Mouse (Mus musculus) lung, adult 2 months (tissue): ENCODE results near the gene Dusp6. TPM values are rescaled to one million over a fixed set of nuclear protein-coding genes. Genes with fewer than 3 reads are reported as not detected.

Experiments
- DNase-seq: peaks from one replicate; pipeline ENCODE4 v3.0.0; 2022
- H3K4me1 ChIP-seq: fragments of 200-500 bp; 2 replicates; pipeline ENCODE4 v1.6.1; 2011; ENCODE audit warnings: low read length; ENCODE audit not compliant: control insufficient read depth, insufficient read depth
- H3K4me3 ChIP-seq: fragments of 200-500 bp; replicated peaks from 2 replicates; pipeline ENCODE3; 2011; ENCODE audit warnings: low read depth, mild to moderate bottlenecking, control low read depth, low read length; ENCODE audit errors: extremely low read depth
- CTCF ChIP-seq: fragments of 200-500 bp; IDR thresholded peaks from 2 replicates; pipeline ENCODE4 v1.5.1; 2011; ENCODE audit warnings: mild to moderate bottlenecking, low read length, control low read depth; ENCODE audit not compliant: insufficient read depth
- POLR2A ChIP-seq: fragments of 200-500 bp; IDR thresholded peaks from 2 replicates; pipeline ENCODE4 v1.6.1; 2011; ENCODE audit warnings: low read depth, mild to moderate bottlenecking, control low read depth, low read length, borderline replicate concordance; ENCODE audit errors: extremely low read depth
- WGBS: fragments of 180-500 bp; shearing (Covaris S2); methylation state at CpG from one replicate; pipeline ENCODE4 v1.1.7; 2018; 5-methylcytosine and 5-hydroxymethylcytosine counted together
- polyA plus RNA-seq: library from polyadenylated mRNA; depleted of rRNA; stranded (reverse); fragments of >200 nt; gene quantifications from 2 replicates; pipeline ENCODE4 v1.2.3, GENCODE M21; 2012

The Dusp6 gene
- polyA plus RNA-seq, 1 experiment, result 85.4 TPM

DNA sequence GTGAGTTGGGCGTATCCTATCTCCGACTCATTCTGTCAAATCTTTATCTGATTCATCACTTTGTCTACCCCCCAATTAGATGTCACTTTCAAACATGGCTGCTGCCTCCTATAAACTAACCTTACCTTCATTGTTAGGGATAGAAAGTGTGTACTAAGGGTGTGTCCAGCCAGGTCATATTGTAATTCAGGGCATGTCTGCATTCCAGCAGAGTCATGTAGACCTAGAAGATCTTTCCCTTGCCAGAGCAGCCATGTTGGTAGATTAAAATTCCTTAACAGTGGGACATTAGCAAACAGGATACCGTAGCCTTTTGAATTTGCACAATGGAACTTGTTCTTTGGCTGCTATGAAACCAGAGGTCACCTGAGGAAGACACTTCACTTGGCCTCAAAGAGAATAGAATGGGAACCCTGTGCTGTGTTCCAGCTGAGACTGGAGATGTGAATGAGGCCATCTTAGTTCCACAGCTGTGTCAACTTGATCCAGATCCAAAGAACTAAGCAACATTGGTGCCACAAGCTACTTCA, 30.1 kb downstream of the Dusp6 start:
- TF ChIP-seq CTCF, result no peak
- no peak for TF ChIP-seq POLR2A
- H3K4me1 ChIP-seq, result no peaks in the 10 kb centered on the region; the same call in 1 of the 2 replicates
- 89% methylated on average over 3 of the region's 3 CpGs for WGBS
- no peak overlapping the region for H3K4me3 ChIP-seq
- no peak for DNase-seq

DNA sequence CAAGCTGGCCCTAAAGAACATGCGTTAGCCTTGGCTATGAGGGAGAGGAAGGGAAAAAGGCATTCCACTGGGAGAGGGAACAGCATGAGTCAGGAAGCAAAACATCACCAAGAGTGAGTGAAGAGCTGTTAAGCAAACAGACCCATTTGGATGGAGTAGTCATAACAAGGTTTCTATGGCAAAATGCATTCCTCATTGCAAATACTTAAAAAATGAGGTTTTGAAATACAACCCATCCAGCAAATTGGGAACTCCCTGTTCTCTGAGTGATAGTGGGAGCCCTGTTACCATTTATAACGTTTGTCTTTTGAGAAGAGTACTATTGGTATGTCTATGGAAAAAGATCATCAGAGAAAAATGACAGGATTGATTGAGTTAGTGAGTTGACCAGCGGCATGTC, 34.7 kb downstream of the Dusp6 start:
- 53% methylated on average over 3 of the region's 3 CpGs for WGBS
- Histone ChIP-seq H3K4me3 (no peak overlapping the region), H3K4me1 (peaks cover 5% of the 10 kb centered on the region)
- no peak for DNase-seq
- TF ChIP-seq CTCF (no peak), POLR2A (no peak)

DNA sequence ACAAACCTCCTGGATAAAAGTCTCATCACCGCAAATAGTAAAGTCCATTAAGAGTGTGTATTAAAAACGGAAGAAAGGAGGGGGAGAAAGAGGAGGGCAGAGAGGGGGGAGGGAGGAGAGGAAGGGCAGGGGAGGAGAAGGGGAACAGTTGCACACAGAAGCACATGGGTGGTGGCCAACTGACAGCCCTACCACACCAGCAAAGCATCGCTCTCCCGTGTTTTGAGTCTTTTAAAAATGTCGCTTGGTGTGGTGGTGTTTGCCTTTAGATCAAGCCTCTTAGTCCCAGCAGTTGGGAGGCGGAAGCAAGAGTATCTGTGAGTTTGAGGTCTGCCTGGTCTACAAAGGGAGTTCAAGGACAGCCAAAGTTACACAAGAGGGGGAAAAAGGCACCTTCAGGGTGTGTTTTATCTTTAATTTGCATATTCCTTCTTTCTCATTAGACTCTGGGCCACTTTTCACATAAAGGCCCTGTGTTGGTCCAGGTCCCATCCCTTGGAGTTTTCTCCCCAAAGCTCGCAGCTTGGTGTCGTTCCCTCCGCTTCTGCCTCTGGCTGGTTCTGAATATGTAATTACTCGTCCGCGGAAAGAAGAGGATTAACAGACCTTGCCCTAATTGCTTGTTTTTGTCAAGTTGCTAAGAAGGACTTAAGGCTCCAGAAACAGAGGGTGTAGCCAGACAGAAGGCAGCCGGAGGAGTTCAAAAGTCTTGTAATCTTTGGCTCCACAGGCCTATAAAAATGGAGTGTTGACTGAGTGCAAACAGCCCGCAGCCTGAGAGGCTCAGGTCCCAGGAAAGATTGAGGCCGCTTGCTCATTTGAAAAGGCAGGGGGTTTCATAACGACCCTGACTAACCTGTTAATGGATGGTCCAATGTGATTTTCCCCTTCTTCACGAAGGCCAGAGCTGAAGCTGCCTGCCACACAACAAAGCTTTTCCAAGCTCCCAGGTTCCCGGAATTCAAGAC, 35.6 kb downstream of the Dusp6 start:
- 52% methylated on average over 18 of the region's 18 CpGs for WGBS
- peak; percentile 31; the same call in 1 of the 2 replicates for TF ChIP-seq POLR2A
- no peak for TF ChIP-seq CTCF
- H3K4me1 ChIP-seq, result peaks cover 5% of the 10 kb centered on the region
- DNase-seq, result peak; percentile 56
- no peak overlapping the region for H3K4me3 ChIP-seq

DNA sequence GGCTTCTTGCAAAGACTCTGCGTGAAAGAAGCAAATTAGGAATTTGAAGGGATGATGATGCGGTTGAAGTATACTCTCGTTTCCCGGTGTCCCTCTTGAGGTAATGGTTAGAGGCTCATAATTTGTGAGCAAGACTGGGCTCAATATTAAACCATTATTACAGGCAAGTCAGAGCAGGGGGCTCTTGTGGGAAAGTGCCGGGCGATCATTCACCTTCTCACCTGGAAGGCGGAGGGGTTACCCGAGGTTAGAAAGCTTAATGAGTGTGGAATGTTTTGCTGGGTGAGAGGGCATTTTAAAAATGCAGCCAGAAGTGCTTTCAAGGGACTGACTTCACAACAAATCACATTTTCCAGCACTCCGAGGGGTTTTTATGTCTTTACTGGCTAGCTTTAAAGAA, 36.3 kb downstream of the Dusp6 start:
- DNase-seq, result peak; percentile 38
- 55% methylated on average over 9 of the region's 9 CpGs for WGBS
- Histone ChIP-seq H3K4me3 (peak overlapping the region; percentile 61), H3K4me1 (peaks cover 5% of the 10 kb centered on the region)
- TF ChIP-seq CTCF (no peak), POLR2A (no peak)

DNA sequence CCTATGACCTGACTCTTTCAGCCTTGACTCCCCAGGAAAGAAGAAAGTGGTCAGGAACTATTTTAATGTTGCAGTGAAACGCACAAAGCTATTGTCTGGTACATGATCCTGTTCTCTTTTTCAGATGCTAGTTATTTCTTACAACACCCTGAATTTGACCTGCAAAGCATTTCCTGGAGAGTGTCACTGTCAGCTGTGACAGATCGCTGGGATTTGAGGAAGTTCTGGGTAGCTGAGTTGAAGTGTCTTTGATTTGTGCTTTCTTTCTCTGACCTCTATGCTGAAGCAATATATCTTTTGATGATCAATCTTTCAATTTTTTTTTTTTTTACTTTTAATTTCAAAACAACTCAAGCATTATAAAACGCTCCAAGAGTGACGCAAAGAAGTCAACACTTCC, 39.0 kb downstream of the Dusp6 start:
- DNase-seq, result no peak
- 40% methylated on average over 4 of the region's 4 CpGs for WGBS
- Histone ChIP-seq H3K4me1 (peaks cover 5% of the 10 kb centered on the region), H3K4me3 (no peak overlapping the region)
- no peak for TF ChIP-seq CTCF
- no peak for TF ChIP-seq POLR2A

DNA sequence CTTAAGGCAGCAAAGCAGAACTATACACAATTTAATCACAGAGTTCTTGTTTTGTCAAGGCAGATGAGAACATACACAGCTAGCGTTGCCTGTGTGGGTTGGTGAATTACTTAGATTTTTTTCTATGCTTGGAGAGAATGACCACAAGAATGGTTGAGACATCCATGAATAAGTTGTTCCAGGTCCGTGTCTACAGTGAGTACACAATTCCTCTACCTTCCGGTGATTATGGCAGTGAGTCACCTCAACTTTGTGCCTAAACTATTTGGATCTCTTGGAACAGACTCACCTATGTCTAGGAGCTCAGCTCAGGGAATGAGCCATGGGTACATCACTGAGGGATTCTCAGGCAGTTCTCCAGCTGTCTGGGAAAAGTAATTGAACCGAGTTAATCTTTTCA, 45.8 kb downstream of the Dusp6 start:
- Histone ChIP-seq H3K4me1 (no peaks in the 10 kb centered on the region), H3K4me3 (no peak overlapping the region)
- DNase-seq, result no peak
- TF ChIP-seq CTCF (no peak), POLR2A (no peak)
- 86% methylated on average over 4 of the region's 4 CpGs for WGBS

DNA sequence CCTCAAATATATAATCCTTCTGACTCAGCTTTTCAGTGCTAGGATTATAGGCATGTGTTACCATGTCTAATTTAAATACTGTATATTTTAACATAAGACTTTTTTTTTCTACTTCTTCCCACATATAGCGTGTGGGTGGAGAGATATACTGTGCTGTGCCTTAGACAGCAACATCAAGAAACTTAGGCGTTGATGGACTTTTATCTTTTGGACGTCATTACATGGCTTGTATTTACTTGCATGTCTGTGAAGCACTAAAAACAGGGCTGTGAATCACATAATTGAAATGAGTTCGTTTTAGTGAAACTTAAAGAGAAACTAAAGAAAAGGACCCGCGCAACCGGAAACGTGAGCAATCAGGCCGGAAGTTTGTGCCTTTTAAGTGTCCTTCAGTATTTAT, 46.6 kb downstream of the Dusp6 start:
- no peak for TF ChIP-seq CTCF
- TF ChIP-seq POLR2A, result no peak
- Histone ChIP-seq H3K4me1 (no peaks in the 10 kb centered on the region), H3K4me3 (no peak overlapping the region)
- WGBS, result 73% methylated on average over 9 of the region's 9 CpGs
- DNase-seq, result no peak

DNA sequence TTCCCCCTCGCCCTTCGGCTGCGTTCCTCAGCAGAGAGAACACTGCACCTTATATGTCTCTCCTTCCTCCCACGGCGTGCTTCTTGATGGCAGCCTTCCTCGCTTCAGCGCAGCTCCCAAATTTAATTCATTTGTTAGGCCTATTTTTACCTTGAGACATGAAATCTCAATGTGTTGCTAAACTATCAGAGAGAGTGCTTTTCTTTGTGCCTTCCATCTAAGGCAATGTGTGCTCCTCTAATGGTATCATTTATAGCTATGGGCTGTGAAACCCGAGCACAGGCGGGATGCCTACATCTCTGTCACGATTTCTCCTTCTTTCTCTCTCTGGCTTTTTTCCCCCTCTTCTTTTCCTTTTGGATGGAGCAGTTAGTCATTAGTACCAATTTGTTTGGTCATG, 47.2 kb downstream of the Dusp6 start:
- 91% methylated on average over 10 of the region's 10 CpGs for WGBS
- TF ChIP-seq POLR2A, result no peak
- DNase-seq, result no peak
- no peak overlapping the region for H3K4me3 ChIP-seq
- no peaks in the 10 kb centered on the region for H3K4me1 ChIP-seq

DNA sequence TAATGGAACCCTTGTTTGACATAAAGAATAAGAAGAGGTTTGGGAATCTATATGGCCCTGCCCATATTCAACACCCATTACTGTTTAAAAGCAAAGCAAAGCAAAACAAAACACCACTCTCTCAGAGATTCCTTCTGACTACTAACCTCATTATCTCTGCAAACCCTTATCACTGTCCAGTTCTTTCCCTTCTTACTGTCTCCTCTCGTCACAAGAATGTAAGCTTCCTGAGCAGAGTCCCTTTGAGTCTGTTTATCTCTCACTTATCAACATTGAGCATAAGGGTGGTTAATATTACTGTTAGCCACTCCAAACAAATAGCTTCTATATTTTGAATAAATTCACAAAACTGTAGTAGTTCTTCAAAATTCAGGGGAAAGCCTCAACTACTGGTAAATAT, 48.9 kb downstream of the Dusp6 start:
- Histone ChIP-seq H3K4me1 (no peaks in the 10 kb centered on the region), H3K4me3 (no peak overlapping the region)
- DNase-seq, result no peak
- WGBS, result 56% methylated on average over 1 of the region's 1 CpGs
- TF ChIP-seq POLR2A (no peak), CTCF (no peak)

DNA sequence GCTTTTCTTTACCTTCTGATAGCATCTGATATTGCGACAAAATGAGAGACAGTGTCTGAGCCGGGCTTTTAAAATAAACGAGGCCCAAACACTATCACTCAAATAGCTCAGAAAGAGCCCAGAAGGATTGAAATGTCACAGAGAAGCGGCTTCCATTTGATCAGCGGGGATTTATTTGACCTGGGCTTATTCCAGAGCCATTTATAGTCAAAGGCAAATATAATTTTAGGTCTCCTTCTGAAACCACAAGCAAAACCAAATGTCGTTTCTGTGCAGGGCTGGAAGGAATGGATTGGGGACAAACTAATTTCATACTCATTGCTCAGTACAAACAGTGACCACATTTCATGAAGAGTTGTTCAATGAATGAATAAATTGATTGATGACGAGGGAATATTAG, 51.3 kb downstream of the Dusp6 start:
- no peak for DNase-seq
- TF ChIP-seq CTCF (no peak), POLR2A (no peak)
- Histone ChIP-seq H3K4me3 (no peak overlapping the region), H3K4me1 (no peaks in the 10 kb centered on the region)
- 58% methylated on average over 7 of the region's 7 CpGs for WGBS
